Mouse (Mus musculus): ENCODE data around the gene Olfr1459. TPM values are rescaled to one million over a fixed set of nuclear protein-coding genes. Genes with fewer than 3 reads are reported as not detected.

The Olfr1459 gene
- polyA plus RNA-seq (2012; rRNA removed), result not detected in 2 replicates

GRCm38 (mm10) chr19:13149449-13149848 lies at the start of gene Olfr1459:
TSS of gene Olfr1459 (minus strand) at chr19:13149549.

GRCm38 (mm10) chr19:13185434-13185833 lies 36.1 kb upstream of the Olfr1459 start, which contains the start of gene Olfr1462:
TSS of gene Olfr1462 (plus strand) at chr19:13185734.

GRCm38 (mm10) chr19:13162700-13163099 lies 13.4 kb upstream of the Olfr1459 start, which contains the start of gene Olfr1461:
TSS of gene Olfr1461 (plus strand) at chr19:13163000.

GRCm38 (mm10) chr19:13106675-13107074 lies 42.7 kb downstream of the Olfr1459 start, which contains the start of gene Olfr1458:
TSS of gene Olfr1458 (minus strand) at chr19:13106775.

GRCm38 (mm10) chr19:13097791-13098190 lies 51.6 kb downstream of the Olfr1459 start, which contains the start of gene Olfr1457:
TSS of gene Olfr1457 (minus strand) at chr19:13097891.

Other genes with a start within 250 kb of the Olfr1459 start
- gene Olfr1447, start 245.8 kb downstream of the Olfr1459 start, polyA plus RNA-seq (2012; rRNA removed), result not detected in 2 replicates
- gene Olfr1448, start 225.1 kb downstream of the Olfr1459 start, polyA plus RNA-seq (2012; rRNA removed), result not detected in 2 replicates
- not detected in 2 replicates for gene Olfr1449, start 218.7 kb downstream of the Olfr1459 start, polyA plus RNA-seq (2012; rRNA removed)
- not detected in 2 replicates for gene Olfr1450, start 199.3 kb downstream of the Olfr1459 start, polyA plus RNA-seq (2012; rRNA removed)
- not detected in 2 replicates for gene Olfr1451, start 154.5 kb downstream of the Olfr1459 start, polyA plus RNA-seq (2012; rRNA removed)
- gene Olfr1453, start 121.2 kb downstream of the Olfr1459 start, polyA plus RNA-seq (2012; rRNA removed), result not detected in 2 replicates
- not detected in 2 replicates for gene Olfr1454, start 88.9 kb downstream of the Olfr1459 start, polyA plus RNA-seq (2012; rRNA removed)
- gene Olfr1457, start 51.7 kb downstream of the Olfr1459 start, polyA plus RNA-seq (2012; rRNA removed), result not detected in 2 replicates
- gene Olfr1458, start 42.8 kb downstream of the Olfr1459 start, polyA plus RNA-seq (2012; rRNA removed), result not detected in 2 replicates
- not detected in 2 replicates for gene Olfr1461, start 13.5 kb upstream of the Olfr1459 start, polyA plus RNA-seq (2012; rRNA removed)
- not detected in 2 replicates for gene Olfr1462, start 36.2 kb upstream of the Olfr1459 start, polyA plus RNA-seq (2012; rRNA removed)
- not detected in 2 replicates for gene Olfr1463, start 81.8 kb upstream of the Olfr1459 start, polyA plus RNA-seq (2012; rRNA removed)
- gene Olfr1465, start 166.0 kb upstream of the Olfr1459 start, polyA plus RNA-seq (2012; rRNA removed), result not detected in 2 replicates
- not detected in 2 replicates for gene Olfr1466, start 189.3 kb upstream of the Olfr1459 start, polyA plus RNA-seq (2012; rRNA removed)
- not detected in 2 replicates for gene Olfr1467, start 212.7 kb upstream of the Olfr1459 start, polyA plus RNA-seq (2012; rRNA removed)

Data from liver, embryonic 18 days (tissue).